Mouse (Mus musculus) forelimb bud, embryonic 11.5 days (tissue): ENCODE measurements at regions not wholly inside any gene's neighbourhood (a gene's known extent, or its start where the extent isn't known, plus 50 kb on each side); places are given as distances from the start of the nearest gene placed in this dataset.

Source experiments
- DNase-seq: peaks from one replicate; pipeline ENCODE4 v3.0.0-alpha.2; 2012; ENCODE audit warnings: low read depth, low spot score

DNA sequence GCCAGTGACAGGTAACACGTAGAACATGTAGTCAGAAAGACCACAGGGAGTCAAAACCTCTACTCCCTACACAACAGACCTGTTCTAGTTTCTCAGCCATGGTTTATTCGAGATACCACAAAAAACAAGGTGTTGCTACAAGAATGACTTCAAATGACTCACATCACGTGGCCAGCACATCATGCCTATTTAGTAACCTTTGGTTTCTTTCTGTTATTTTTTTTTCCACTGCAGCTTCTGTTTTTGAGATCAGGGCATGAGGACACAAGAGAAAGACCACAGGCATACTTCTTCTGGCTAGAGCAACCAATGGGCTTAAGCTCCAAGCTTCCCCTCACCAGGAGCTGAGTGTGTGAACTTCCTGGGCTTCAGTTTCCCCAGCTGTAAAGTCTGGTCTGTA, 630.7 kb downstream of the Rnf144a start:
- no peak for DNase-seq

DNA sequence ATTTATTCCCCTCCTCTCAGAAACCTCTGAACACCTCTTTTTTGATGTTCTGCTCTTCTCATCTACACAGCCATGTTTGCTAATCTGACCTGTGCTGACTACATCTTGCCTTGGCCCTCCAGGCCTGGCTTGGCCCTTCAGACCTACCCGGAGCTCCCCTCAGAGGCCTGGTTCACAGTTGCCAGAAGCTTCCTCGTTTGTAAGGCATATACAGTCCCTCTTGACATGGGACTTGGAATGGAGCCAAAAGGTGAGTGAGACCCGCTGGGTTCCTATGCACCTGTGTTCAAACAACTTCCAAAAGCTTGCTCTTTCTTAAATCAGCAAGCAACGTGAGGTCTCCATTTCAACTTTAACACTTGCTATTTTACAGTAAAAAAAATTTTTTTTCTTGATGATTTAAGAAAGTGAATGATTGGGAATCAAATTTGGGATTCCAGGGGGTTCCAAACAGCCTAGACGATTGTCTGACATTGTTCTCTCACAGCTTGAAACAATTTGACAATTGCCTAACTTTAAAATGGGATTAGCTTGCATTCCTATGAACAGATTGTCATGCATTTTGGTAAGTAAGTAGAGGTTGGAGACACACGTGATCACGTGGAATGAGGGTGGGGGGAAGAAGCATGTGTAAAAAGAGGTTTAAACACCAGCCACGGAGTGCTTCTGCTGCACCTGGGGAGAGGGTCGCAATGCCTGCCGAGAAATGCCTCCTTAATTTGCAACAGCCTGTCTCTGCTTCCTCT, 631.9 kb downstream of the Rnf144a start:
- no peak for DNase-seq

DNA sequence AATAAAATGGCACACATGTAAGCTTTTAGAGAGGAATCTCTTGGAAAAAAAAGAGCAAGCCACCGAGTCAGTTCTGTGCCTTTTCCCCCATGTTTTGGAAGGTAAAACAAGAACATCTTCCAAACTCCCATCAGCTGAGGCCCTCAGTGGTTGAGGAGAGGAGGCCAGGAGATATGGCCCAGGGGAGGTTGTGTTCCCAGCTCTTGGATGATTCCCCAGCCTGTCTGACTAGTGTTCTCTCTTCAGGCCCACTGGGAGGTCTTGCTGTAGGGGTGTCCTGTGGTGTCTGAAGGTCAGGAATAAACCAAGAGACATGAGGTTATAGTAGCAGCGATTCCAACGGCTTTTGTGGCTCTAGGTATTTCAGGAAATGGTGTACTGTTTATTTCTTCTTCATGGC, 643.2 kb downstream of the Rnf144a start:
- DNase-seq, result no peak

DNA sequence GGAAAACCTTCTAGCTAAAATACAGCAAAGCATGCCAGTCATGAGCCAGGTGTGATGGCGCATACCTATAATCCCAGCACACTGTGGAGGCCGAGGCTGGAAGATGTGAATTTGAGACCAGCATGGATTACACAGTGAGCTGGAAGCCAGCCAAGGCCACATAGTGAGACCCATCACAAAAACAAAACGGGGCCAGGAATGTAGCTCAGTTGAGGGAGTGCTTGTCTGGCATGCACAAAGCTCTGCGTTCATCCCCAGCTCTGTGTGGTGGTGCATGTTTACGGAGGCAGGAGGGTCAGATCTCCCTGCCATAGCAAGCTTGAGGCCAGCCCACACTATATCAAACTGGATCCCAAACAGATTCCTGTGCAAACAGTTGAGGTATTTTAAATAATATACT, 646.4 kb downstream of the Rnf144a start:
- no peak for DNase-seq

DNA sequence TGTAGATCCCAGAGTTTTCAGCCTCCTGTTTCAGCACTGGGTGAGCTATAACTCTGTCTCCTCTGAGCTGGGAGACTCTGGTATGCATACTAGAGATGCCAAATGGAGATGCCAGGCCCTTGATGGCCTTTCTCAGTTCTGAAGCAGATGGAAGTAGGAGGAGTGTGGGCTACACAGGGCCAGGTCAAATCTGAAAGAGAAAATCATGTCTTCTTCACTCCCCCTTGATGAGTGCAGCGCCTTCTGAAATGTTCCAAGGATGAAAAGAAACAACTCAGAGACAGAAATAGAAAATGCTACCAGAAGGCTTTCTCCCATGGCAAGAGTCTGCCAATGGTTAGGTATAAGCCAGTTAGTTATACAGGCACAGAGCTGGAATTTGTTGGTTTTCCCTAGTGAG, 652.0 kb downstream of the Rnf144a start:
- no peak for DNase-seq

DNA sequence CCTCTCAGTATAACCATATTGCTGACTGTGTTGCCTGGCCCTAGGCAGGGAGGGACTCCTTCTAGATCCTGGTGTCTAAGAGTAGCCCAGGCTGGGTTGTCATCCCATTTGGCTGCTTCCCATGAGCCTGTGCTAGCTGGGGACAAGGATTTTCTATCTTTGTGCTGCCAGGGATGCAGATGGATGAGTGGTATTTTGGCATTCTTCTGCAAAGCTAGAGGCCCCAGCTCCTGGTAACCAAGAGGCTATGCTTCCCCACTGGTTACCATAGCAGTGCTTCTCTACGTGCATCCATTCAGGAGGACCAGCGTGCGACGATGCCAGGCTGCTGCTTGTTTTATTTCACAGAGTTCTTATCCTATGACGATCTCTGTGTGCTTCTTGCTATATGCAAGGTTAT, 658.0 kb downstream of the Rnf144a start:
- no peak for DNase-seq

DNA sequence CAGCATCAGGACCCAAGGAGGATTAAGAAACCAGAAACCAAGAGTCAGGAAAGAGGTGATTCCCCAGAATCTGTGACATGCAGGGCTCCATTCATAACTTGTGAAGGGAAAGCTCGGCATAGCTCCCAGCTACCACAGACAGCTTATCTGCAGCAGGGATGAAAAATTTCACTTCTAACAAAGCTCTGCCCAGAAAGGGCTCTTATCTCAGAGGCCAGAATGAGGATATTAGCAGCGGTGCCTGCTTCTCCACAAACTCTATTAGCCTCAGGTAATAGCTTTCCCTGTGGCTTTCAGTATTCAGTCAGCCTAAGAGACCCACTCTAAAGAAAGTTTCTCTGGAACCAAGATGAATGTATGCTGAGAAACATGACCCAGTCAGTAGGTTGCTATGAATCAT, 636.9 kb upstream of the Id2 start:
- no peak for DNase-seq

DNA sequence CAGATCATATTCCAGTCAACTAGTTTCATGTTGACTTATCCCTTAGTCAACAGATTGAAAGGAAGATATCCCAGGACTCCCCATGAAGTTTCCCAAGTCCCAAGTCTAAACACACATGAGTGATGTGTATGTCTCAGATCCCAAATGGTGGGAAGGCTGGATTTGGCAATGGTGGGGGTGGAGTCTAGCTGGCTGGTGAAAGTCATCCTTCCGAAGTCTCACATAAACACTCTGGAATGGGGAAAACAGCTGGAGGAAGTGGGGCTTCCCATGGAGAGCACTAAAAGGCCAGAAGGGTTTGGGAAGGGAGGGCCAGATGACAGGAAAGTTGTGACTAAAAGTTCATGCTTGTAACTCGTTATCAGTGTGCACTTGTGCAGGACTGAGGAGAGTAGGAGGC, 628.8 kb upstream of the Id2 start:
- DNase-seq, result no peak

DNA sequence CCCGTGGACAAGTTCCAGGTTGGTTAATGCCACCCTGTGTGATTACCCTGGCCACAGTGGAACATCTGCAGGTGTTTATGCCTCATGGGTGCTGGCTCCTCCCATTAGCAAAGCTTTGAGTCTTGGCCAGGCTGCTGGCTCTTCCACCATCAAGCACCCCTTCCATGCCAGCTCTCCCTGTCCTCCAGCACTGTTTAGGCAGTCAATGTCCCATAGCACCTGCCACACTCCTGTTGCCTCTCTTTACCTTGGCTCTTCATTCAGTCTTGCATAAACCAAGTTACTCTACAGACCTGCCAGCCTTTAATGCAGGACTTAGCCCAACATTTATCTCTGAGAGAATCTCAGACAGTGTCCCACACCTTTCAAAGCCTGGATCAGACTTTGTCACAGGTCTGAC, 614.2 kb upstream of the Id2 start:
- no peak for DNase-seq

DNA sequence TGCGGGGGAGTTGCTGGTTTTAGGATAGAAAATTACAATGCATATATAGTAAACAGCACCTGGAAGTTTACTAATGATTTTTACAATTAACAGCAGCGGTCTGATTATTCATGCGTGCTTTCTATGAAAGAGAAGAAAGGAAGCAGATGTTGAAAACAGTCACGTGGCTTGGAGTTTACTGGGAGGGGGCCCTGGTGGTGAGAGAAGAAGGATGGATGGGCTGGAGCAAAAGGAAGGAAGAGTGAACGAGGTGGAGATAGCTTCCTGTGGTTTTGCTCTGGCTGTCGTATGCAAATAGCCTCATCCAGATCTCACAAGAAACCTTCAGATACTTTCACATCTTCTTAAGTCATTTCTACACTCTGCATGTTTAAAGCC, 606.1 kb upstream of the Id2 start:
- no peak for DNase-seq

DNA sequence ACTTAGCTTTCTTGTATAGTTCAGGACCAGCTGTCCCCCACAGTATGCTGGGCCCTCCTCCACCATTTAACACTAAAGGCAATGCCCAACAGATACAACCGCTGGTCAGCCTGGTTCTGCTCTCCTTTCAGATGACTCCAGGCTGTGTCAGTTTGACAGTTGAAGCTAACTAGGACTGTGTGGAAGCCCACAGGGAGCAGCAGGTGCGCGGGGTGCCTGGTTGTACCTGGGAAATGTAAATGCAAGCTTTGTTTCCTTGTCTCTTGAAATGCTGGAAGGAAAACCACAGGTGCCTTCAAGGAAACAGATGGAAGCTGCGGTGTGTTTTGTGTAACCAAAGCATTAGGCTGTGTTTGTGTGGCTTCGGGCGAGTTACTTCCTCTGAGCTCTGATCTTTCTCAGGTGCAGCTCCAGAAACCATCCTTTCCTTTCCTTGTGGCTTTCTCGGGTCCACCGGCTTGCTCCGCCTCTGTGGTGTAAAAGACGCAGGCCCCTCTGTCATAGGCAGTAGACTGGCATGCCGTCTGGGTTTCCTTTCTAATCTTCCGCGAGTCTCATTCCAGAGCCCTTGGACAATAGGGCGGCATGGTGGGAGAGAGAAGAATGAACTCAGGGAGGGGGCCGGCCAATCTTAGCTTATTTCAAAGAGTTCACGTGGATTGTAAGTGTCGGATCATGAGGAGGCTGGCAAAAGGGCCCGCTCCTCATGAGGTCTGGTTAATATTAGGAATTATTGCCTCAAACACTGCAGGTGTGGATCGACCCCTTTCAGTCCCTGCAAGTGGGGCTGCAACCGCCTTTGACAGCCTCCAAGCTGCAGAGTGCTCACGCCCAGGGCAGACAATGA, 605.5 kb upstream of the Id2 start:
- peak; percentile 17 for DNase-seq

DNA sequence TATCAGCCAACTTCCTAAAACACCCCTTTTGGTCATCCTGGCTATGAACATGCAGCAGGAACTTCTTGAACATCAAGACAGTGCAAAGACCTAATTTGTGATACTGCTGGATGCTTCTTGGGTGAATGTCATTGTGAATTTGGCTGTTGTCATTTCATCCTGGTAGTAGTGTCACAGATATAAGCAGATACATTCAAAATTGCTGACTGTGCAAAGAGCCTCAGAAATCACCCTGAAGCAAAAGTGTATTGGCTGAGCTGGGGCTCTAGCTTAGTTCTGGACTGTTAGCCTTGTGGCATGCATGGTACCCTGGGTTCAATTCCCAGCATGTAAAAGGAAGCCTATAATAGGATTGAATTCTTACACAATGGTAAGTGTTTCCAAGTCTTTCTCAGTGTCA, 590.1 kb upstream of the Id2 start:
- no peak for DNase-seq

DNA sequence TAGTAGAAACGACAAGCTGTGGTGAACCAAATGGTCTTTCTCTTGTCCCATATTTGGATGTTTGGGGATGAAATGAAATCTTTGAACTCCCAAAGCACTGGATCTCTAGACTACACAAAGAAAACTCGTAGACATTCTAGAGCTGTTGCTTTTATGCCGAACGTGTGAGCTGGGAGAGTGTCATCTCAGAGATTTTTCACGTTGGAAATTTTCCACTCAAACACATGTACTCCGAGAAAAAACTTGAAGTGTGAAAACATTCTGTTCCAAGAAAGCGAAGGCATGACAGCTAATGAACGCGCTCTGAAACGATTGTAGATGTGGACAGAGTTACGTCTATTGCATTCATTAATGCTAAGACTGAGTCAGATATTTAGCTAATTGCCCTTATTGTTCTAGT, 579.7 kb upstream of the Id2 start:
- no peak for DNase-seq

DNA sequence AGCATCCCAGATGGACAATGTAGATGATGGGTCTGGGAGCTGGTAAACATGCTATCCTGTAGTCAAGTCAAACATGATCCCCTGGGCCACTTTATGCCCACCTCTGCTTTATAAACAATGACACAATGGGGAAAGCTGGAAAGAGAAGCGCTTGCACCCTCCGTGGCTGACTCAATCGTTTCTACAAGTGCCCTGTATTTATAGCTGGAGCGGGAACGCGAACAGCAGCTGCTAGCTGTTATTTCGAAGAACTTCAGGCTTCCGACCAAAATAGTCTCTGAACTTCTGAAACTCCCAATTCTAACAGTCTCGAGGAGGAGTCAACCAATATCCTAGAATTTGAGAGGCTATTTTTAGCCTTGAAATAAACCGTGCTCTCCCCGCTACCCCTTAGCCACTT, 571.4 kb upstream of the Id2 start:
- no peak for DNase-seq

DNA sequence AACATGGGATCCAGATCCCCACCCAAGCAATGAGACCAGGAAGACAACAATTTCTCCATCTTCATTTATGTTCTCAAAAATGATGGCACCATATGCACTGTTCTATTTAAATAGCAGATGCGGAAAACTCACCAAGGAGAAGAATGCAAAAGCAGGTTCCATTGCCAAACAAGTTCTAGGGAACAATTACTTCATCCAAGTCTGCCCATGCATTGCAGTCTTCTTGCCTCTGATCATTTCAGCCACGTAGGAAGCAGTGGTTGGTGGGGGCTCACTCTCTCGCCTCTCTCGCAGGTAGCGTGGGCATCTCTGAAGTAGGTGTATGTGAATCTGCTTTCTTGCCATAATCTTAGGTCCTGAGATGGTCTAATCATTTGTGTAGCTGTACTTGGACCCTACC, 557.5 kb upstream of the Id2 start:
- DNase-seq, result no peak

DNA sequence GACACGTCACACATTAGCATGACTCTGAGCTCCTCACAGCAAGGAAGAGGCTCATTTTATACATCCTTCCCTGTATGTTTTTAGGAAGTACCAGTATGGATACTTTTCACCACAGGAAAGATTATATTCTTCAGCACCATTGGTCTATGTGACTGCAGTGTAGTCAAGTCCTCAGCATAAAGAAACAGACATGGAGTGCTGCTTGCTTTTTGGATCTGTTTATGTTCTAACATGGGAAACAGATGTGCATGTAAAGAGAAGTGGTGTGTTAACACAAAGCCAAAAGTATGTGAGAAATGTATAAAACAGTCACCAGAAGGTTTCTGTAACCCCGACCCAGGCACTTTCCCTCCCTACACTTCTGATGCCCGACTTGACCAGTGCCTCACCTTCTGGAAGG, 553.3 kb upstream of the Id2 start:
- peak; percentile 34 for DNase-seq

DNA sequence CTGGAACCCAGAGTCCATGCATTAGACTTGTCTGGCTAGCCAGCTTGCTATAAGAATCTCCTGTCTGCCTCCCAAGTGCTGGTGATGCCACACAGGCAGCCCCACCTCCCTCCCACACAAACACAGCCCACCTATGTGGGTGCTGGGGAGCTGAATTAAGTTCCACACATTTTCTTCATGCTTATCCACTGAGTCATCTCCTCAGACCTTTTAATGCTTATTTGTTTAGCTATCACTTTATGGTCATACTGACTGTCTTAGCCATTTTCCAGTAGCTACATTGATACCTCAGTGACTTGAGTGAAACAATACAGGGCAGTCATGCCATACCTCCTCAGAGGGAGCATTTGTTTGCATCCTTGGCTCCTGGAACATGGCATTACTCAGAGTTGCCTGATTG, 531.1 kb upstream of the Id2 start:
- DNase-seq, result no peak

DNA sequence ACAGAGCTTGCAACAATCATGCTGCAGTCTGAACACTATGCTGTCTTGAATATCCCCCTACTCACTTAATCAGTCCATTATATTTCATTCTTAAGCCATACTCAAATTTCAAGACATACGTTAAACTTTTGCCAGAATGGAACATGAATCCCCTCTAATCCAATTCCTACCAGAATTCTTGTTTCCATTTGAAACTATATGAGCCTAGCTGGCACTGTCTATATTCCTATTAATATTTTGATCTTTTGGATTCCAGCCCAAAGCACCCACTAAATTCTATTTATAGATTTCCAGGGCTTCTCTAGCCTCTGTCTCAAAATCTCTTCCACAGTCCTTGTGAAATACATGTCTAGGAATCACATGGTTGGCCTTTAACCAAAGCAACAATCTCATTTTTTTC, 528.9 kb upstream of the Id2 start:
- no peak for DNase-seq

DNA sequence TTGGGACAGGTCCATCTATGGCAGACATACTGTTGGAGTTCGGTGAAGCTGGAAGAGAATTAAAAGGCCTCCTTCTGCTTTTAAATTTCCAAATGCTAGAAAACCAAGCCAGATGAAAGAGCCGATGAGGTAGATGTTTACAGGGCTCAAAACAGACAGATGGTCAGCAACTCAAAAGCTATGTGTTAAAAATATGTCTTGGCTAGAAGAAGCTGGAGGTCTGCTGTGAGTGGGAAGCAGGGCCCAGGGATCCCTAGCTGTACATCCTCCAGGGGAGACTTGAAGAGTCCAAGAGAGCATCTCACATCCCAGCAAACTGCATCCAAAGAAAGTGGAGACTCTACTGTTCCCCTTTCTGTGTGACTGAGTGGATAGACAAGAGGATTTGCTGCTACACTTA, 526.5 kb upstream of the Id2 start:
- no peak for DNase-seq

DNA sequence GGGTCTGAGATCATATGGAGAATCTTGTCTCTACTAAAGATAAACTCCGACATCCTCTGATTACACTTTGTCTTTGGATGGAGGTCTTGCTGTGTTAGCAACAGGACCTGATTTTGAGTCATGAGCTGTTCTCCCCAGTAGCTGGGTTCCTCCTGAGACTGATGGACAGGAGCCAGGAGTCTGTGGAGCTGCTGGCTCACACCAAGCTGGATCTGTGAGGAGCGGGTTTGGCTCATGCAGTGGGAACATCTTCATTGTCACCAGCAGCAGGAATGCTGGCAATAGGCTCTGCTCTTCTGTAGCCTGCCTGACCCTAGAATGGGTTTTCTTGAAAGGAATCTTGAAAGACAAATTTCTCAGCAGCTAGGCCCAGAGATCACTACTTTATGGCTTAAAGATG, 524.2 kb upstream of the Id2 start:
- DNase-seq, result no peak

DNA sequence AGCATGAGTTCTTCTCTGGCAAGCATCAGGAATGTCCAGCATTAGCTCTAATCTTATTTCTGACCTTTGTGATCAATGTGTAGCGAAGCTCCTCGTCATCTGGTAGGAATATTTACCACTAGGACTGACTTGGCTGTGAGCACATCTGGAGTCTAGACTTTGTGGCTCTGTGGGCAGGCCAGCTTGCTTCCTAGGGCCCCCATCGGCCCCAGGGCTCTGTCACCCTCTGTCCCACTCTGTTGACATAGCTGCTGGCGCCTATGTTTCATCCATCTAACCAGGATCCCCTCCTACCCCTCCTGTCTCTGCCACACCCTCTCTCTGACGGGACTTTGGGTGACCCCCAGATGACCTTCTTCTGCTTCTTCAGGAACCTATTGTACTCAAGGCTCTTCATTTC, 520.6 kb upstream of the Id2 start:
- DNase-seq, result peak; percentile 39

DNA sequence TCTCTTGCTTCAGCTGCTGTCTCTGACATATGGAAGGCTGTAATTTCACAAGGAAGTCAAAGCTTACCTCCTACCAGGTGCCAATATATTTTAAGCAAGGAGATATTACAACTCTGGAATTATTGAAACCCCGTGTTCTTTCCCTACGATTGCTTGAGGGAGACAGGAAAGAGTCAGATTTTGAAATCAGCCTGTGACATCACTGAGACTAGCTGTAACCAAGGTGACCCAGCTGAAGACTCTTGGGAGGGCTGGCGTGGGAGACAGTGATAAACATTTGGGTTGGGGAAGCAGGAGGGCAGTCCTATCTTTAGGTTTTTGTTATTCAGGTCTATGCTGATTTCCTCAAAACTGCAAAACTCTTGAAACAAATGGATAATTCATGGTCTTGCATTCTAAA, 518.4 kb upstream of the Id2 start:
- DNase-seq, result no peak

DNA sequence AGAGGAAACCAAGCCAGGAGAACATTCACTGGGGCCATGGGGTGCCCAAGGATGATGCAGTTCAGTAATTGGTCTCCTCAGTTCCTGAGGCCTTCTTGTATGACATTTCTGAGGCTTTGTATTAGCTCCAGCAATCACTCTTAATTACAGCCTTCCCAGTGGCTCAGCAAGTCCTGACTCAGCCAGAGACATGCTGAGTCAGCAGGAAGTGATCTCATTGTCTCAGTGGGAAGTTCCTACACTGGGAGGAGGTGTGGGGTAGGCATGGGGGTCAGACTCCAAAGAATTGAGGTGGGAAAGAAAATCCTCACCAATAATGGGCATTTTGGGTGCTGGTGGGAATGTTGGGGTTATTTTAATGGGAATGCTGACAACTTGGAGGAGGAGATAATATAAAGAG, 516.5 kb upstream of the Id2 start:
- no peak for DNase-seq
